Mouse (Mus musculus): ENCODE results near the gene Kif24. TPM values are rescaled to one million over a fixed set of nuclear protein-coding genes. Genes with fewer than 3 reads are reported as not detected.

Kif24 gene
- 5.7 and 6.3 TPM in 2 replicates for polyA plus RNA-seq (2014; fragmentation: Nextera tagmentation; extraction: Ambion mirVana)

- no peaks in the 10 kb centered on the region for H3K27me3 ChIP-seq (replicated peaks; ENCODE audit: control insufficient read depth, insufficient read depth, low read length)
- H3K4me2 ChIP-seq (ENCODE audit: low read depth, low read length): peak within 1 kb of the TSS; percentile 77
- peak within 1 kb of the TSS; percentile 67 for H3K4me3 ChIP-seq (ENCODE audit: low read depth, low read length)
- no peaks in the 10 kb centered on the region for H3K9me3 ChIP-seq (ENCODE audit: control insufficient read depth, low read length)
- ATAC-seq (ENCODE audit: low read depth) (peak; percentile 98), DNase-seq (ENCODE audit: low spot score) (peak; percentile 100)
- H3K4me1 ChIP-seq (ENCODE audit: control insufficient read depth, insufficient read depth, low read length): peaks cover 10% of the 10 kb centered on the region; the same call in 1 of the 2 replicates
- under 1% methylated on average over 56 of the region's 70 CpGs for WGBS
- peak within 1 kb of the TSS; percentile 76 for H3K27ac ChIP-seq (replicated peaks; ENCODE audit: low read depth, low read length)
- H3K9ac ChIP-seq (ENCODE audit: low read depth, low read length): peak within 1 kb of the TSS; percentile 78
- H3K36me3 ChIP-seq (ENCODE audit: control insufficient read depth, insufficient read depth, low read length): 0 out of 2 replicates have a peak, but pooled peaks cover 4% of the 10 kb centered on the region
Observed at GRCm38 (mm10) chr4:41464345-41465286, at the start of gene Kif24, which contains the start of gene Nudt2. Kif24 (minus strand) TSS chr4:41464887. Nudt2 (plus strand) TSS chr4:41465151.

GRCm38 (mm10) chr4:41513714-41514113, 49.0 kb upstream of the Kif24 start:
- ATAC-seq (ENCODE audit: low read depth) (no peak), DNase-seq (ENCODE audit: low spot score) (peak; percentile 57)
- peak overlapping the region; percentile 21 for H3K4me2 ChIP-seq (ENCODE audit: low read depth, low read length)
- H3K4me1 ChIP-seq (ENCODE audit: control insufficient read depth, insufficient read depth, low read length): 0 out of 2 replicates have a peak, but pooled peaks cover 9% of the 10 kb centered on the region
- 0 out of 2 replicates have a peak overlapping the region, but pooled peaks have one; percentile 9 for H3K9ac ChIP-seq (ENCODE audit: low read depth, low read length)
- no peaks in the 10 kb centered on the region for H3K36me3 ChIP-seq (ENCODE audit: control insufficient read depth, insufficient read depth, low read length)
- no peak overlapping the region for H3K4me3 ChIP-seq (ENCODE audit: low read depth, low read length)
- no peaks in the 10 kb centered on the region for H3K27me3 ChIP-seq (replicated peaks; ENCODE audit: control insufficient read depth, insufficient read depth, low read length)
- WGBS: 9% methylated on average over 8 of the region's 8 CpGs
- H3K9me3 ChIP-seq (ENCODE audit: control insufficient read depth, low read length): no peaks in the 10 kb centered on the region
- H3K27ac ChIP-seq (replicated peaks; ENCODE audit: low read depth, low read length): peak overlapping the region; percentile 65; the same call in 1 of the 2 replicates

GRCm38 (mm10) chr4:41513309-41513708, 48.6 kb upstream of the Kif24 start:
- H3K9me3 ChIP-seq (ENCODE audit: control insufficient read depth, low read length): no peaks in the 10 kb centered on the region
- WGBS: 10% methylated on average over 4 of the region's 4 CpGs
- ATAC-seq (ENCODE audit: low read depth) (0 out of 2 replicates have a peak, but pooled peaks have one; percentile 20), DNase-seq (ENCODE audit: low spot score) (peak; percentile 14)
- H3K4me3 ChIP-seq (ENCODE audit: low read depth, low read length): no peak overlapping the region
- 0 out of 2 replicates have a peak, but pooled peaks cover 3% of the 10 kb centered on the region for H3K27me3 ChIP-seq (replicated peaks; ENCODE audit: control insufficient read depth, insufficient read depth, low read length)
- H3K27ac ChIP-seq (replicated peaks; ENCODE audit: low read depth, low read length): peak overlapping the region; percentile 65; the same call in 1 of the 2 replicates
- H3K4me1 ChIP-seq (ENCODE audit: control insufficient read depth, insufficient read depth, low read length): 0 out of 2 replicates have a peak, but pooled peaks cover 9% of the 10 kb centered on the region
- H3K9ac ChIP-seq (ENCODE audit: low read depth, low read length): no peak overlapping the region
- peak overlapping the region; percentile 21 for H3K4me2 ChIP-seq (ENCODE audit: low read depth, low read length)
- H3K36me3 ChIP-seq (ENCODE audit: control insufficient read depth, insufficient read depth, low read length): no peaks in the 10 kb centered on the region

GRCm38 (mm10) chr4:41507998-41508397, 43.3 kb upstream of the Kif24 start:
- WGBS: 48% methylated on average over 7 of the region's 7 CpGs
- no peak for DNase-seq (ENCODE audit: low spot score)
- no peak overlapping the region for H3K27ac ChIP-seq (replicated peaks; ENCODE audit: low read depth, low read length)
- ATAC-seq (ENCODE audit: low read depth): no peak
- no peak overlapping the region for H3K4me3 ChIP-seq (ENCODE audit: low read depth, low read length)
- H3K4me2 ChIP-seq (ENCODE audit: low read depth, low read length): peak overlapping the region; percentile 95; the same call in 1 of the 2 replicates
- peaks cover 6% of the 10 kb centered on the region; the same call in 1 of the 2 replicates for H3K4me1 ChIP-seq (ENCODE audit: control insufficient read depth, insufficient read depth, low read length)
- no peaks in the 10 kb centered on the region for H3K9me3 ChIP-seq (ENCODE audit: control insufficient read depth, low read length)
- H3K9ac ChIP-seq (ENCODE audit: low read depth, low read length): no peak overlapping the region
- no peaks in the 10 kb centered on the region for H3K36me3 ChIP-seq (ENCODE audit: control insufficient read depth, insufficient read depth, low read length)
- 0 out of 2 replicates have a peak, but pooled peaks cover 7% of the 10 kb centered on the region for H3K27me3 ChIP-seq (replicated peaks; ENCODE audit: control insufficient read depth, insufficient read depth, low read length)

- H3K27ac ChIP-seq (replicated peaks; ENCODE audit: low read depth, low read length): no peak overlapping the region
- no peaks in the 10 kb centered on the region for H3K9me3 ChIP-seq (ENCODE audit: control insufficient read depth, low read length)
- H3K4me1 ChIP-seq (ENCODE audit: control insufficient read depth, insufficient read depth, low read length): peaks cover 6% of the 10 kb centered on the region; the same call in 1 of the 2 replicates
- ATAC-seq (ENCODE audit: low read depth) (no peak), DNase-seq (ENCODE audit: low spot score) (peak; percentile 32)
- H3K27me3 ChIP-seq (replicated peaks; ENCODE audit: control insufficient read depth, insufficient read depth, low read length): 0 out of 2 replicates have a peak, but pooled peaks cover 7% of the 10 kb centered on the region
- H3K4me2 ChIP-seq (ENCODE audit: low read depth, low read length): peak overlapping the region; percentile 95
- WGBS: 3% methylated on average over 21 of the region's 22 CpGs
- H3K4me3 ChIP-seq (ENCODE audit: low read depth, low read length): peak overlapping the region; percentile 55
- H3K9ac ChIP-seq (ENCODE audit: low read depth, low read length): peak overlapping the region; percentile 69
- H3K36me3 ChIP-seq (ENCODE audit: control insufficient read depth, insufficient read depth, low read length): no peaks in the 10 kb centered on the region
Observed at GRCm38 (mm10) chr4:41507326-41507924, 42.7 kb upstream of the Kif24 start.

- ATAC-seq (ENCODE audit: low read depth) (peak; percentile 74), DNase-seq (ENCODE audit: low spot score) (peak; percentile 91)
- Histone ChIP-seq H3K27me3 (replicated peaks; ENCODE audit: control insufficient read depth, insufficient read depth, low read length) (0 out of 2 replicates have a peak, but pooled peaks cover 7% of the 10 kb centered on the region), H3K4me3 (ENCODE audit: low read depth, low read length) (peak overlapping the region; percentile 55), H3K4me1 (ENCODE audit: control insufficient read depth, insufficient read depth, low read length) (peaks cover 9% of the 10 kb centered on the region; the same call in 1 of the 2 replicates), H3K9ac (ENCODE audit: low read depth, low read length) (peak overlapping the region; percentile 69), H3K27ac (replicated peaks; ENCODE audit: low read depth, low read length) (no peak overlapping the region), H3K4me2 (ENCODE audit: low read depth, low read length) (peak overlapping the region; percentile 95), H3K9me3 (ENCODE audit: control insufficient read depth, low read length) (no peaks in the 10 kb centered on the region), H3K36me3 (ENCODE audit: control insufficient read depth, insufficient read depth, low read length) (no peaks in the 10 kb centered on the region)
- 0% methylated on average over 15 of the region's 29 CpGs for WGBS
Observed at GRCm38 (mm10) chr4:41506906-41507305, 42.2 kb upstream of the Kif24 start.

- Histone ChIP-seq H3K27ac (replicated peaks; ENCODE audit: low read depth, low read length) (no peak overlapping the region), H3K36me3 (ENCODE audit: control insufficient read depth, insufficient read depth, low read length) (no peaks in the 10 kb centered on the region), H3K9me3 (ENCODE audit: control insufficient read depth, low read length) (no peaks in the 10 kb centered on the region), H3K4me3 (ENCODE audit: low read depth, low read length) (no peak overlapping the region), H3K4me1 (ENCODE audit: control insufficient read depth, insufficient read depth, low read length) (peaks cover 9% of the 10 kb centered on the region; the same call in 1 of the 2 replicates), H3K4me2 (ENCODE audit: low read depth, low read length) (peak overlapping the region; percentile 95; the same call in 1 of the 2 replicates), H3K9ac (ENCODE audit: low read depth, low read length) (no peak overlapping the region), H3K27me3 (replicated peaks; ENCODE audit: control insufficient read depth, insufficient read depth, low read length) (peaks cover 13% of the 10 kb centered on the region)
- peak; percentile 29 for DNase-seq (ENCODE audit: low spot score)
- ATAC-seq (ENCODE audit: low read depth): no peak
- 10% methylated on average over 13 of the region's 13 CpGs for WGBS
Observed at GRCm38 (mm10) chr4:41506156-41506555, 41.5 kb upstream of the Kif24 start.

GRCm38 (mm10) chr4:41505131-41505551, 40.5 kb upstream of the Kif24 start:
- WGBS: 52% methylated on average over 11 of the region's 11 CpGs
- ATAC-seq (ENCODE audit: low read depth) (no peak), DNase-seq (ENCODE audit: low spot score) (no peak)
- peaks cover 9% of the 10 kb centered on the region; the same call in 1 of the 2 replicates for H3K4me1 ChIP-seq (ENCODE audit: control insufficient read depth, insufficient read depth, low read length)
- H3K27ac ChIP-seq (replicated peaks; ENCODE audit: low read depth, low read length): no peak overlapping the region
- peaks cover 24% of the 10 kb centered on the region for H3K27me3 ChIP-seq (replicated peaks; ENCODE audit: control insufficient read depth, insufficient read depth, low read length)
- H3K9ac ChIP-seq (ENCODE audit: low read depth, low read length): no peak overlapping the region
- H3K4me2 ChIP-seq (ENCODE audit: low read depth, low read length): no peak overlapping the region
- no peak overlapping the region for H3K4me3 ChIP-seq (ENCODE audit: low read depth, low read length)
- no peaks in the 10 kb centered on the region for H3K9me3 ChIP-seq (ENCODE audit: control insufficient read depth, low read length)
- no peaks in the 10 kb centered on the region for H3K36me3 ChIP-seq (ENCODE audit: control insufficient read depth, insufficient read depth, low read length)

All from embryonic facial prominence, embryonic 14.5 days (tissue).